Mouse (Mus musculus) layer of hippocampus, postnatal 36 days (tissue): ENCODE measurements around the gene Spg7. TPM values are rescaled to one million over a fixed set of nuclear protein-coding genes. Genes with fewer than 3 reads are reported as not detected.
"Not testable (repeated sequence)": the region's sequence is repeated elsewhere in the genome, so short reads cannot be mapped to it uniquely, and the experiment has no call there.

Experiments used
- DNase-seq, 2 experiments: peaks; one replicate each; pipeline ENCODE4 v3.0.0; 2022
- total RNA-seq, 2 experiments: library from RNA; stranded (reverse); gene quantifications; 2 replicates each; pipeline ENCODE4 v1.2.3; 2021

The Spg7 gene
- total RNA-seq, 2 experiments from 2014 or later = 54.9 to 61.1 TPM

- no peak for DNase-seq
Measured at GRCm38 (mm10) chr8:123101244-123101643, 38.5 kb downstream of the Spg7 start.

GRCm38 (mm10) chr8:123101735-123102685 is 39.3 kb downstream of the Spg7 start, which contains the start of gene Rpl13:
Gene Rpl13 (plus strand): TSS chr8:123102350.
- DNase-seq = peak; percentile 97 to 98

- DNase-seq = not testable (repeated sequence)
Measured at GRCm38 (mm10) chr8:123102855-123103254, 40.1 kb downstream of the Spg7 start.

- DNase-seq = no peak
Measured at GRCm38 (mm10) chr8:123103285-123103684, 40.5 kb downstream of the Spg7 start.

GRCm38 (mm10) chr8:123104046-123104767 is 41.5 kb downstream of the Spg7 start:
- DNase-seq = no peak

GRCm38 (mm10) chr8:123105553-123106326 is 43.0 kb downstream of the Spg7 start:
- no peak for DNase-seq

- no peak for DNase-seq
Measured at GRCm38 (mm10) chr8:123106531-123106930, 43.8 kb downstream of the Spg7 start.

GRCm38 (mm10) chr8:123108010-123108409 is 45.3 kb downstream of the Spg7 start:
- DNase-seq = no peak

- DNase-seq = no peak
Measured at GRCm38 (mm10) chr8:123108953-123109352, 46.2 kb downstream of the Spg7 start.

- no peak for DNase-seq
Measured at GRCm38 (mm10) chr8:123110649-123111048, 47.9 kb downstream of the Spg7 start.

GRCm38 (mm10) chr8:123112892-123113291 is 50.1 kb downstream of the Spg7 start:
- no peak for DNase-seq

GRCm38 (mm10) chr8:123113908-123114469 is 51.2 kb downstream of the Spg7 start:
- DNase-seq = no peak

- DNase-seq = no peak
Measured at GRCm38 (mm10) chr8:123114644-123115043, 51.9 kb downstream of the Spg7 start.

- DNase-seq = peak in 1 of 2 experiments; percentile 37
Measured at GRCm38 (mm10) chr8:123117127-123117731, 54.5 kb downstream of the Spg7 start, which contains the start of gene Cpne7. Gene Cpne7 (plus strand): TSS chr8:123117374.

GRCm38 (mm10) chr8:123117744-123118143 is 55.0 kb downstream of the Spg7 start:
- no peak for DNase-seq

GRCm38 (mm10) chr8:123122059-123122458 is 59.3 kb downstream of the Spg7 start:
- no peak for DNase-seq

- DNase-seq = no peak
Measured at GRCm38 (mm10) chr8:123122670-123123069, 59.9 kb downstream of the Spg7 start.

- DNase-seq = no peak
Measured at GRCm38 (mm10) chr8:123126193-123126816, 63.6 kb downstream of the Spg7 start.

- DNase-seq = no peak
Measured at GRCm38 (mm10) chr8:123131041-123131440, 68.3 kb downstream of the Spg7 start.

- no peak for DNase-seq
Measured at GRCm38 (mm10) chr8:123132953-123133352, 70.2 kb downstream of the Spg7 start.

GRCm38 (mm10) chr8:123134149-123134713 is 71.5 kb downstream of the Spg7 start:
- DNase-seq = no peak
